Mouse (Mus musculus) intestine, embryonic 16.5 days (tissue): ENCODE measurements around the gene Vmn2r83. TPM values are rescaled to one million over a fixed set of nuclear protein-coding genes. Genes with fewer than 3 reads are reported as not detected.

Experiments used
- ATAC-seq: fragments of 200-750 bp; cut with Nextera tagmentation; 2 replicates; pipeline ENCODE4 v1.8.0; 2017; ENCODE audit warnings: moderate TSS enrichment, moderate library complexity
- H3K27ac ChIP-seq: fragments of 300-500 bp; sonication (generic); 2 replicates; pipeline ENCODE4 v1.5.1; 2014; ENCODE audit warnings: mild to moderate bottlenecking, low read length
- H3K27me3 ChIP-seq: fragments of 300-500 bp; sonication (generic); replicated peaks from 2 replicates; pipeline ENCODE4 v1.6.1; 2014; ENCODE audit warnings: low read length, control low read depth, mixed read lengths; ENCODE audit not compliant: control insufficient read depth, insufficient read depth
- H3K36me3 ChIP-seq: fragments of 300-500 bp; sonication (generic); 2 replicates; pipeline ENCODE4 v1.6.1; 2014; ENCODE audit warnings: low read length, control low read depth; ENCODE audit not compliant: control insufficient read depth, insufficient read depth
- H3K4me1 ChIP-seq: fragments of 300-500 bp; sonication (generic); 2 replicates; pipeline ENCODE4 v1.6.1; 2014; ENCODE audit warnings: low read length, control low read depth, mixed read lengths; ENCODE audit not compliant: control insufficient read depth, insufficient read depth
- H3K4me2 ChIP-seq: fragments of 300-500 bp; sonication (generic); 2 replicates; pipeline ENCODE4 v1.6.1; 2014; ENCODE audit warnings: low read depth, low read length, control low read depth
- H3K4me3 ChIP-seq: fragments of 300-500 bp; sonication (generic); 2 replicates; pipeline ENCODE4 v1.5.1; 2014; ENCODE audit warnings: mild to moderate bottlenecking, low read length
- H3K9ac ChIP-seq: fragments of 300-500 bp; sonication (generic); 2 replicates; pipeline ENCODE4 v1.6.1; 2014; ENCODE audit warnings: low read depth, low read length
- H3K9me3 ChIP-seq: fragments of 300-500 bp; sonication (generic); 2 replicates; pipeline ENCODE4 v1.6.1; 2016; ENCODE audit warnings: low read length, control low read depth; ENCODE audit not compliant: control insufficient read depth
- WGBS: fragments of 180-500 bp; shearing (Covaris S2); extraction: QIAGEN DNeasy Blood & Tissue Kit; methylation state at CpG from one replicate; pipeline ENCODE4 v1.1.7; 2014; 5-methylcytosine and 5-hydroxymethylcytosine counted together
- polyA plus RNA-seq: library from polyadenylated mRNA; unstranded; fragments of >200 nt; fragmentation: Nextera tagmentation; extraction: Ambion mirVana; gene quantifications from 2 replicates; pipeline ENCODE4 v1.2.1, GENCODE M21; 2015

Vmn2r83 gene
- polyA plus RNA-seq, 1 experiment from 2014 or later = not detected

GRCm38 (mm10) chr10:79526661-79527452 lies 58.3 kb downstream of the Vmn2r83 start:
- Histone ChIP-seq H3K27me3 (no peaks in the 10 kb centered on the region), H3K36me3 (peaks cover 13% of the 10 kb centered on the region), H3K9me3 (no peaks in the 10 kb centered on the region), H3K4me3 (no peak overlapping the region), H3K4me1 (peaks cover 13% of the 10 kb centered on the region), H3K27ac (no peak overlapping the region), H3K4me2 (no peak overlapping the region), H3K9ac (no peak overlapping the region)
- no peak for ATAC-seq
- 88% methylated on average over 12 of the region's 12 CpGs for WGBS

GRCm38 (mm10) chr10:79527453-79527845 lies 58.9 kb downstream of the Vmn2r83 start:
- H3K36me3 ChIP-seq = peaks cover 13% of the 10 kb centered on the region
- H3K4me3 ChIP-seq = no peak overlapping the region
- H3K4me2 ChIP-seq = no peak overlapping the region
- WGBS = 86% methylated on average over 6 of the region's 6 CpGs
- H3K9me3 ChIP-seq = no peaks in the 10 kb centered on the region
- H3K27ac ChIP-seq = no peak overlapping the region
- H3K9ac ChIP-seq = no peak overlapping the region
- peaks cover 13% of the 10 kb centered on the region for H3K4me1 ChIP-seq
- H3K27me3 ChIP-seq = no peaks in the 10 kb centered on the region
- ATAC-seq = no peak

GRCm38 (mm10) chr10:79528081-79528480 lies 59.5 kb downstream of the Vmn2r83 start:
- H3K4me1 ChIP-seq = peaks cover 13% of the 10 kb centered on the region
- 74% methylated on average over 3 of the region's 3 CpGs for WGBS
- H3K4me3 ChIP-seq = no peak overlapping the region
- no peak overlapping the region for H3K9ac ChIP-seq
- H3K36me3 ChIP-seq = peaks cover 13% of the 10 kb centered on the region
- H3K9me3 ChIP-seq = no peaks in the 10 kb centered on the region
- no peaks in the 10 kb centered on the region for H3K27me3 ChIP-seq
- no peak overlapping the region for H3K4me2 ChIP-seq
- no peak for ATAC-seq
- no peak overlapping the region for H3K27ac ChIP-seq

GRCm38 (mm10) chr10:79530241-79530640 lies 61.7 kb downstream of the Vmn2r83 start:
- Histone ChIP-seq H3K9ac (no peak overlapping the region), H3K27me3 (no peaks in the 10 kb centered on the region), H3K27ac (no peak overlapping the region), H3K4me3 (no peak overlapping the region), H3K36me3 (peaks cover 13% of the 10 kb centered on the region), H3K4me2 (no peak overlapping the region), H3K9me3 (no peaks in the 10 kb centered on the region), H3K4me1 (peaks cover 22% of the 10 kb centered on the region)
- ATAC-seq = no peak
- 67% methylated on average over 8 of the region's 8 CpGs for WGBS

- Histone ChIP-seq H3K4me2 (peak overlapping the region; percentile 91), H3K9me3 (no peaks in the 10 kb centered on the region), H3K4me1 (peaks cover 22% of the 10 kb centered on the region), H3K27me3 (no peaks in the 10 kb centered on the region), H3K36me3 (peaks cover 10% of the 10 kb centered on the region), H3K9ac (no peak overlapping the region), H3K4me3 (no peak overlapping the region; the same call in 1 of the 2 replicates), H3K27ac (no peak overlapping the region)
- ATAC-seq = no peak
- 94% methylated on average over 13 of the region's 13 CpGs for WGBS
Observed at GRCm38 (mm10) chr10:79530721-79531120, 62.2 kb downstream of the Vmn2r83 start.

GRCm38 (mm10) chr10:79531593-79531992 lies 63.1 kb downstream of the Vmn2r83 start:
- peak overlapping the region; percentile 74 for H3K4me3 ChIP-seq
- H3K4me2 ChIP-seq = peak overlapping the region; percentile 91
- no peak for ATAC-seq
- H3K27me3 ChIP-seq = no peaks in the 10 kb centered on the region
- H3K4me1 ChIP-seq = peaks cover 22% of the 10 kb centered on the region
- H3K27ac ChIP-seq = peak overlapping the region; percentile 90
- no peaks in the 10 kb centered on the region for H3K9me3 ChIP-seq
- peaks cover 10% of the 10 kb centered on the region for H3K36me3 ChIP-seq
- peak overlapping the region; percentile 14 for H3K9ac ChIP-seq
- WGBS = 69% methylated on average over 3 of the region's 3 CpGs

GRCm38 (mm10) chr10:79532678-79533077 lies 64.1 kb downstream of the Vmn2r83 start:
- Histone ChIP-seq H3K4me3 (peak overlapping the region; percentile 74), H3K9me3 (no peaks in the 10 kb centered on the region), H3K4me1 (peaks cover 22% of the 10 kb centered on the region), H3K27me3 (no peaks in the 10 kb centered on the region), H3K9ac (peak overlapping the region; percentile 86), H3K27ac (peak overlapping the region; percentile 90), H3K36me3 (peaks cover 9% of the 10 kb centered on the region), H3K4me2 (peak overlapping the region; percentile 91)
- peak; percentile 71 for ATAC-seq
- WGBS = 27% methylated on average over 3 of the region's 3 CpGs

- WGBS = under 1% methylated on average over 52 of the region's 52 CpGs
- H3K27me3 ChIP-seq = no peaks in the 10 kb centered on the region
- peak; percentile 90 for ATAC-seq
Observed at GRCm38 (mm10) chr10:79533126-79533911, 64.8 kb downstream of the Vmn2r83 start, which contains the start of gene Plpp2. Plpp2 (minus strand) TSS chr10:79533796.

GRCm38 (mm10) chr10:79534426-79534825 lies 65.9 kb downstream of the Vmn2r83 start:
- no peaks in the 10 kb centered on the region for H3K27me3 ChIP-seq
- peaks cover 4% of the 10 kb centered on the region; the same call in 1 of the 2 replicates for H3K36me3 ChIP-seq
- no peak overlapping the region for H3K27ac ChIP-seq
- peaks cover 22% of the 10 kb centered on the region for H3K4me1 ChIP-seq
- no peaks in the 10 kb centered on the region for H3K9me3 ChIP-seq
- 85% methylated on average over 2 of the region's 2 CpGs for WGBS
- no peak overlapping the region for H3K4me3 ChIP-seq
- ATAC-seq = no peak
- H3K9ac ChIP-seq = no peak overlapping the region
- H3K4me2 ChIP-seq = no peak overlapping the region

More at GRCm38 (mm10) chr10:79533126-79533911, 64.8 kb downstream of the Vmn2r83 start, which contains the start of gene Plpp2:
- Histone ChIP-seq H3K4me2 (peak within 1 kb of the TSS; percentile 91), H3K9ac (peak within 1 kb of the TSS; percentile 86), H3K36me3 (peaks cover 7% of the 10 kb centered on the region), H3K4me3 (peak within 1 kb of the TSS; percentile 74), H3K9me3 (no peaks in the 10 kb centered on the region), H3K27ac (peak within 1 kb of the TSS; percentile 90), H3K4me1 (peaks cover 22% of the 10 kb centered on the region)
